Mouse (Mus musculus): Measurements from ENCODE around the gene Ces1b. TPM values are rescaled to one million over a fixed set of nuclear protein-coding genes. Genes with fewer than 3 reads are reported as not detected.
A peak's percentile ranks its signal among the peaks of the same experiment; 100 is the strongest.

The Ces1b gene
- total and polyA plus RNA-seq, 3 experiments = not detected

GRCm38 (mm10) chr8:93048510-93049416, 31.1 kb downstream of the Ces1b start:
- H3K36me3 ChIP-seq (ENCODE audit: control insufficient read depth, insufficient read depth, low read length) = no peaks in the 10 kb centered on the region
- TF ChIP-seq EP300 (IDR thresholded peaks at IDR 0.05; ENCODE audit: insufficient read depth, low read depth, low read length) (no peak), CTCF (IDR thresholded peaks at IDR 0.05) (peak; percentile 52), POLR2A (IDR thresholded peaks at IDR 0.05; ENCODE audit: insufficient read depth, low read depth, low read length) (no peak)
- intact Hi-C loops (cut with DNase I) = loop anchor here (2.0 kb wide), 1 partner anchor 38 kb away; no protein-coding TSS in a partner anchor
- H3K4me1 ChIP-seq (ENCODE audit: control insufficient read depth, insufficient read depth, low read length) = no peaks in the 10 kb centered on the region
- no peak overlapping the region for H3K27ac ChIP-seq
- H3K27me3 ChIP-seq (ENCODE audit: control insufficient read depth, insufficient read depth, low read length) = no peaks in the 10 kb centered on the region
- H3K79me2 ChIP-seq (replicated peaks; ENCODE audit: control insufficient read depth, insufficient read depth, low read length) = no peaks in the 10 kb centered on the region
- no peak for DNase-seq
- H3K4me3 ChIP-seq = no peak overlapping the region
- WGBS = 46% methylated on average over 4 of the region's 4 CpGs
- no peak overlapping the region for H3K9ac ChIP-seq (ENCODE audit: low read depth, low read length)

GRCm38 (mm10) chr8:93048092-93048491, 31.7 kb downstream of the Ces1b start, which contains the start of gene Ces1a:
Ces1a (minus strand) TSS chr8:93048192.
- Histone ChIP-seq H3K4me3 (no peak within 1 kb of the TSS), H3K4me1 (ENCODE audit: control insufficient read depth, insufficient read depth, low read length) (no peaks in the 10 kb centered on the region), H3K27me3 (ENCODE audit: control insufficient read depth, insufficient read depth, low read length) (no peaks in the 10 kb centered on the region), H3K79me2 (replicated peaks; ENCODE audit: control insufficient read depth, insufficient read depth, low read length) (no peaks in the 10 kb centered on the region), H3K27ac (no peak within 1 kb of the TSS), H3K36me3 (ENCODE audit: control insufficient read depth, insufficient read depth, low read length) (no peaks in the 10 kb centered on the region), H3K9ac (ENCODE audit: low read depth, low read length) (no peak within 1 kb of the TSS)
- no peak for TF ChIP-seq CTCF (IDR thresholded peaks at IDR 0.05)
- no peak for TF ChIP-seq EP300 (IDR thresholded peaks at IDR 0.05; ENCODE audit: insufficient read depth, low read depth, low read length)
- DNase-seq = no peak
- intact Hi-C loops (cut with DNase I) = loop anchor here (2.0 kb wide), 1 partner anchor 37 kb away; no protein-coding TSS in a partner anchor
- 78% methylated on average over 3 of the region's 3 CpGs for WGBS

GRCm38 (mm10) chr8:93043083-93043482, 36.7 kb downstream of the Ces1b start:
- no peak for TF ChIP-seq POLR2A (IDR thresholded peaks at IDR 0.05; ENCODE audit: insufficient read depth, low read depth, low read length)
- no peak overlapping the region for H3K4me3 ChIP-seq
- no peak overlapping the region for H3K9ac ChIP-seq (ENCODE audit: low read depth, low read length)
- H3K27ac ChIP-seq = no peak overlapping the region
- H3K27me3 ChIP-seq (ENCODE audit: control insufficient read depth, insufficient read depth, low read length) = no peaks in the 10 kb centered on the region
- intact Hi-C loops (cut with DNase I) = no loop called here
- no peaks in the 10 kb centered on the region for H3K79me2 ChIP-seq (replicated peaks; ENCODE audit: control insufficient read depth, insufficient read depth, low read length)
- H3K4me1 ChIP-seq (ENCODE audit: control insufficient read depth, insufficient read depth, low read length) = no peaks in the 10 kb centered on the region; the same call in none of the 2 replicates
- 45% methylated on average over 1 of the region's 1 CpGs for WGBS
- no peaks in the 10 kb centered on the region for H3K36me3 ChIP-seq (ENCODE audit: control insufficient read depth, insufficient read depth, low read length)
- no peak for DNase-seq

GRCm38 (mm10) chr8:93040776-93041567, 38.8 kb downstream of the Ces1b start:
- Histone ChIP-seq H3K4me3 (no peak overlapping the region), H3K27me3 (ENCODE audit: control insufficient read depth, insufficient read depth, low read length) (no peaks in the 10 kb centered on the region), H3K79me2 (replicated peaks; ENCODE audit: control insufficient read depth, insufficient read depth, low read length) (no peaks in the 10 kb centered on the region), H3K9ac (ENCODE audit: low read depth, low read length) (no peak overlapping the region), H3K27ac (peak overlapping the region; percentile 33), H3K36me3 (ENCODE audit: control insufficient read depth, insufficient read depth, low read length) (no peaks in the 10 kb centered on the region), H3K4me1 (ENCODE audit: control insufficient read depth, insufficient read depth, low read length) (no peaks in the 10 kb centered on the region; the same call in none of the 2 replicates)
- peak in 1 of 2 experiments; percentile 40 for DNase-seq
- intact Hi-C loops (cut with DNase I) = no loop called here
- WGBS = 65% methylated on average over 4 of the region's 4 CpGs
- TF ChIP-seq CTCF (IDR thresholded peaks at IDR 0.05) (no peak), EP300 (IDR thresholded peaks at IDR 0.05; ENCODE audit: insufficient read depth, low read depth, low read length) (no peak), POLR2A (IDR thresholded peaks at IDR 0.05; ENCODE audit: insufficient read depth, low read depth, low read length) (no peak)

- Histone ChIP-seq H3K79me2 (replicated peaks; ENCODE audit: control insufficient read depth, insufficient read depth, low read length) (no peaks in the 10 kb centered on the region), H3K9ac (ENCODE audit: low read depth, low read length) (no peak overlapping the region), H3K27ac (peak overlapping the region; percentile 33), H3K4me3 (no peak overlapping the region), H3K36me3 (ENCODE audit: control insufficient read depth, insufficient read depth, low read length) (no peaks in the 10 kb centered on the region), H3K4me1 (ENCODE audit: control insufficient read depth, insufficient read depth, low read length) (no peaks in the 10 kb centered on the region; the same call in none of the 2 replicates), H3K27me3 (ENCODE audit: control insufficient read depth, insufficient read depth, low read length) (no peaks in the 10 kb centered on the region)
- no peak for TF ChIP-seq EP300 (IDR thresholded peaks at IDR 0.05; ENCODE audit: insufficient read depth, low read depth, low read length)
- TF ChIP-seq POLR2A (IDR thresholded peaks at IDR 0.05; ENCODE audit: insufficient read depth, low read depth, low read length) = no peak
- TF ChIP-seq CTCF (IDR thresholded peaks at IDR 0.05) = no peak
- 38% methylated on average over 2 of the region's 2 CpGs for WGBS
- intact Hi-C loops (cut with DNase I) = no loop called here
- DNase-seq = no peak
Measured at GRCm38 (mm10) chr8:93040256-93040655, 39.6 kb downstream of the Ces1b start.
